8 mouse cellular contexts compared by ENCODE assay signal in genomic region chr19:32867181-32867897, GRCm38 (mm10).
DNase-seq lines count a peak whose midpoint lies in the region; ATAC-seq lines count a peak whose summit lies in the region.

No protein-coding gene starts in this region.

- ATAC-seq in kidney, embryonic 16.5 days (ENCODE audit: low FRiP score, low TSS enrichment) = no peak
- ATAC-seq in embryonic facial prominence, embryonic 13.5 days (ENCODE audit: insufficient number of reproducible peaks, insufficient read depth, low FRiP score, low TSS enrichment, low read depth) = no peak
- no peak for ATAC-seq in intestine, embryonic 14.5 days (replicated peaks; ENCODE audit: low FRiP score, low TSS enrichment, low read depth)
- no peak for ATAC-seq in neural tube, embryonic 14.5 days (ENCODE audit: low read depth)

- no peak for DNase-seq in kidney, adult 18-20 months
- no peak for DNase-seq in intestine, embryonic 14.5 days (ENCODE audit: low spot score)
- no peak for DNase-seq in adrenal gland, adult 2 months
- no peak for DNase-seq in cerebellum, adult 11 months
- DNase-seq in kidney, postnatal 36 days = no peak

- 10% methylated on average over 17 of the region's 18 CpGs for WGBS in kidney, embryonic 16.5 days
- 4% methylated on average over 18 of the region's 18 CpGs for WGBS in embryonic facial prominence, embryonic 13.5 days
- 16% methylated on average over 18 of the region's 18 CpGs for WGBS in intestine, embryonic 14.5 days
- WGBS in neural tube, embryonic 14.5 days = 7% methylated on average over 18 of the region's 18 CpGs

- H3K4me3 ChIP-seq in kidney, embryonic 16.5 days (ENCODE audit: low read length) = peak overlapping the region; percentile 20
- peak overlapping the region; percentile 20 for H3K4me3 ChIP-seq in embryonic facial prominence, embryonic 13.5 days
- H3K4me3 ChIP-seq in intestine, embryonic 14.5 days (ENCODE audit: low read depth, low read length) = peak overlapping the region; percentile 10; the same call in 1 of the 2 replicates
- H3K4me3 ChIP-seq in neural tube, embryonic 14.5 days (ENCODE audit: low read depth, low read length) = 0 out of 2 replicates have a peak overlapping the region, but pooled peaks have one; percentile 9

- H3K9ac ChIP-seq in kidney, embryonic 16.5 days (replicated peaks; ENCODE audit: low read length) = no peak overlapping the region
- peak overlapping the region; percentile 17; the same call in 1 of the 2 replicates for H3K9ac ChIP-seq in embryonic facial prominence, embryonic 13.5 days
- no peak overlapping the region for H3K9ac ChIP-seq in intestine, embryonic 14.5 days (ENCODE audit: low read length)
- no peak overlapping the region for H3K9ac ChIP-seq in neural tube, embryonic 14.5 days (replicated peaks; ENCODE audit: low read depth, low read length)

- no peak overlapping the region for H3K27ac ChIP-seq in kidney, embryonic 16.5 days (ENCODE audit: low read length)
- H3K27ac ChIP-seq in embryonic facial prominence, embryonic 13.5 days = no peak overlapping the region
- H3K27ac ChIP-seq in intestine, embryonic 14.5 days (ENCODE audit: low read depth) = no peak overlapping the region
- H3K27ac ChIP-seq in neural tube, embryonic 14.5 days (ENCODE audit: low read depth, low read length) = no peak overlapping the region

- 0 out of 2 replicates have a peak, but pooled peaks cover 10% of the 10 kb centered on the region for H3K4me1 ChIP-seq in kidney, embryonic 16.5 days (ENCODE audit: insufficient read depth, low read length)
- H3K4me1 ChIP-seq in embryonic facial prominence, embryonic 13.5 days = peaks cover 24% of the 10 kb centered on the region
- H3K4me1 ChIP-seq in intestine, embryonic 14.5 days (replicated peaks; ENCODE audit: control insufficient read depth, insufficient read depth, low read length) = no peaks in the 10 kb centered on the region
- H3K4me1 ChIP-seq in neural tube, embryonic 14.5 days (ENCODE audit: control insufficient read depth, insufficient read depth, low read length) = no peaks in the 10 kb centered on the region

- peak overlapping the region; percentile 37 for H3K4me2 ChIP-seq in kidney, embryonic 16.5 days (replicated peaks; ENCODE audit: low read depth, low read length)
- peak overlapping the region; percentile 55 for H3K4me2 ChIP-seq in embryonic facial prominence, embryonic 13.5 days
- H3K4me2 ChIP-seq in intestine, embryonic 14.5 days (ENCODE audit: low read length) = peak overlapping the region; percentile 36
- H3K4me2 ChIP-seq in neural tube, embryonic 14.5 days (ENCODE audit: low read depth, low read length) = peak overlapping the region; percentile 50

- no peaks in the 10 kb centered on the region for H3K9me3 ChIP-seq in kidney, embryonic 16.5 days (ENCODE audit: low read length)
- no peaks in the 10 kb centered on the region for H3K9me3 ChIP-seq in embryonic facial prominence, embryonic 13.5 days
- H3K9me3 ChIP-seq in intestine, embryonic 14.5 days (ENCODE audit: control insufficient read depth, low read length) = no peaks in the 10 kb centered on the region
- H3K9me3 ChIP-seq in neural tube, embryonic 14.5 days (ENCODE audit: control insufficient read depth, low read length) = no peaks in the 10 kb centered on the region

- peaks cover 2% of the 10 kb centered on the region; the same call in 1 of the 2 replicates for H3K27me3 ChIP-seq in kidney, embryonic 16.5 days (ENCODE audit: insufficient read depth, low read length)
- H3K27me3 ChIP-seq in embryonic facial prominence, embryonic 13.5 days = peaks cover 3% of the 10 kb centered on the region; the same call in 1 of the 2 replicates
- H3K27me3 ChIP-seq in intestine, embryonic 14.5 days (replicated peaks; ENCODE audit: control insufficient read depth, insufficient read depth, low read length) = no peaks in the 10 kb centered on the region
- no peaks in the 10 kb centered on the region for H3K27me3 ChIP-seq in neural tube, embryonic 14.5 days (ENCODE audit: control insufficient read depth, insufficient read depth, low read length)

- no peaks in the 10 kb centered on the region for H3K36me3 ChIP-seq in kidney, embryonic 16.5 days (ENCODE audit: insufficient read depth, low read length)
- no peaks in the 10 kb centered on the region for H3K36me3 ChIP-seq in embryonic facial prominence, embryonic 13.5 days
- H3K36me3 ChIP-seq in intestine, embryonic 14.5 days (ENCODE audit: control insufficient read depth, insufficient read depth, low read length) = no peaks in the 10 kb centered on the region
- H3K36me3 ChIP-seq in neural tube, embryonic 14.5 days (ENCODE audit: control insufficient read depth, insufficient read depth, low read length) = no peaks in the 10 kb centered on the region
